Mouse (Mus musculus) spleen, adult 18-20 months (tissue): ENCODE results near the gene Tmem108.

Source experiments
- DNase-seq, 2 experiments: peaks; one replicate each; pipeline ENCODE4 v3.0.0; 2022; ENCODE audit warnings: mixed read lengths in 2 of 2

The Tmem108 gene

DNA sequence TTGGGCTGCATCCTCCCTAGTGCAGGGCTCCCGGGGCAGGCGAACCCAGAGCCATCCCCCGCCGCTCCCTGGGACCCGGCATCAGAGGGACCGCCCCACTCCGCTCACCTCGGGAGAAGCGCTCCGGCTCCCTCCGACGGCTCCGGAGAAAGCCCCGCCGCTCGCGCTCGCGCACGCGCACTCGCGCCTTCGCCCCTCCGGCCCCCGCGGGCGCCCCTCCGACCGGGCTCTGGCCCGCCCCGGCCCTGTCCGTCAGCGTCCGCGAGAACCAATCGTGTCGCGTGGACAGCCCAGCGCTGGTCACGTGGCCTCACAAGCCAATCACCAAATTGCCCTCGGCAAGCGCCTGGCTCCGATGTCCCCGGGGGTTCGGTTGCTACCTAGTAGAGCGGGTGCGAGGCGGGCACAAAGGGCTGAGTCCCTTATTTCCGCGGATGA is at the start of gene Tmem108:
TSS of gene Tmem108 (minus strand) at position 191 of the 438 bp plus-strand sequence.
- DNase-seq: peak; percentile 69 to 71

DNA sequence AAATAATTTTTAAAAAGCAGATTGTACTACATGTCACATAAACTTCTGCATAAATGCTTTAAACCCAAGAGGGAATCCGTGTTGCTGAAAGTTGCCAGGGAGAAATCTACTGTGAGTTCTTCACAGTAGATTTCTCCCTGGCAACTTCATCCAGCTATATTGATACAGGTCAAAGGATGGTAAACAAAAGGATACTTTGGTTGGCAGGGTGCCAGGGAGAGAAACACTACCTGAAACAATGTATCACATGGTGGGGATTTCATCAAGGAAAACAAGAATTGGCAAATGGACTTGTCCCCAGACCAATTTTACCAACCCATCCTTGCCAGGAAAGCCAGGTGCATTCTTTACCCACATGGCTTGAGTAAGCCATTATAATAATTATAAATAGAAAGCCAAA is 27.4 kb upstream of the Tmem108 start:
- no peak for DNase-seq

GRCm38 (mm10) chr9:103784156-103784555 is 22.5 kb upstream of the Tmem108 start:
- no peak for DNase-seq

- no peak for DNase-seq
Observed at GRCm38 (mm10) chr9:103783276-103783675, 21.6 kb upstream of the Tmem108 start.

GRCm38 (mm10) chr9:103782306-103782705 is 20.7 kb upstream of the Tmem108 start:
- DNase-seq: no peak

GRCm38 (mm10) chr9:103781407-103781806 is 19.8 kb upstream of the Tmem108 start:
- no peak for DNase-seq

DNA sequence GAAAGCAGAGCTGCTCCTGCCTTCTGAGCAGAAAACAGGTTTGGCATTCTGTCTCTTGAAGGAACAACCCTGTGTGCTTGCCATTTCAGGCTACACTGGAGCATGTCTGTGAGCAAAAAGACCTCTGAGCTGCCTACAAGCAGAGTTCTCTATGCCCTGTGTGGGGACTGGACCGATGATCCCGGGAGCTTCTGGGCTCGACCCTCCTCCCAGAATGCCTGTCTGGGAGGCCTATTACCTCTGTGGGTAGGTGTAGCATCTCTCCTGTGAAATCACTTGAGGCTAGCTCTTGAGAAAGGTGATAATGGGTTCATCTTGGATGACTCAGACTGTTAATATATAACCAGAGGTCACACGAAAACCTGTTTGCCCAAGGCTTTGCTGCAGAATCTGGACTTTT is 19.0 kb upstream of the Tmem108 start:
- no peak for DNase-seq

- DNase-seq: no peak
Observed at GRCm38 (mm10) chr9:103778185-103778584, 16.5 kb upstream of the Tmem108 start.

DNA sequence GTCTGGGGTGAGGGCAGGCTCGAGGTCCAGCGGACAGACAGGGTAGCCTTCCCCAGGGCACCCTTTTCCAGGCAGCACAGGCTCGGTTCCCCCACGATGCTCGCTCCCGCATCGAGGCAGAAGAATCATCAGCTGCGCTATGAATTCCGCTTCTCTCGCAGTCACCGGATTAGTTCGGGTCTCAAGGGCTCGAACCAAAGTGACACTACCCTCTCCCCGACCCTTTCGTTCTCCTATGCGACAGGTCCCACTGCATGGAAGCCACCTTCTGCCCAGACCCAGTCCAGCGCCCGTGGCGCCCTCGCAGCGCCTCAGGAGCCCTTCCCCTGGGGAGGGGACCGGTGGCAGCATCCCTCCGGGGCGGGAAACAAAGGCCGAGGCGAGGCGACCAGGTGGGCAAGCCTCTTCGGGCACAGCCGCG is 476 bp downstream of the Tmem108 start:
- no peak for DNase-seq

DNA sequence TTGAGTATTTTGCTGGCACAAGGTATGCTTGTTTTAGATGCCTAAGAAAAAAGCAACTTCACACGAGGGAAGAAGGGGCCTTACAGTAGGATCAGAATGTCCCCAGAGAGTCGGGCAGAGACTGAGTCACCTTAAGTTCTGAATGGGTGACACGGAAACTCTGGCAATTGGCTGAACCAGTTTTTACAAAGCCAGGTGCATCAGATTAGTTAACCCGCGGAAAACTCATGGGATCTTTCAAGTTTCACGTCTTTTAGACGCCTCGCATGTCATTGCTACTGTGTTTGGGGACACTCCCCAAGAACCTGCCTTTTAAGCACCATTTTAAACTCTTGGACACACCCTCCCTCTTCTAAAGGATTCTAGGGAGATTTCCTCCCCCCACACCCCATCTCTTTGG is 1.3 kb downstream of the Tmem108 start:
- DNase-seq: no peak

GRCm38 (mm10) chr9:103759829-103760228 is 1.8 kb downstream of the Tmem108 start:
- DNase-seq: no peak

- peak; percentile 25 to 68 for DNase-seq
Observed at GRCm38 (mm10) chr9:103758930-103759695, 2.5 kb downstream of the Tmem108 start.

DNA sequence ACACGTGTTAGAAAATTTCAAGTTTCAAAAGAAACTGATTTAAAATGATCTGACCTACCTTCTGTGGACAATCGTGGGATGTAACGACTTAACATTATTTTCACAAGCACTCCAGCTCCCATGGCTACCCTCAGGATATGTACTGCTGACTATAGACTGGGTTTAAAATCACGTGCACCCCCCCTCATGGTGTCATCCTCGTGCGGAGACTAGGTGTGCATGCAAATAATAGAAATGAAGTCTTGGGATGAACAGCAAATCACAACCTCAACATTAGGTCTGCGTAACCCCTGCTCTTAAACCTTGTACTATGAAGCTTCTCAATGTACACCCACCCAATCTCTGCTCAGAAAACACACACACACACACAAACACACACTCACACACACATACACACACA is 3.4 kb downstream of the Tmem108 start:
- DNase-seq: no peak

DNA sequence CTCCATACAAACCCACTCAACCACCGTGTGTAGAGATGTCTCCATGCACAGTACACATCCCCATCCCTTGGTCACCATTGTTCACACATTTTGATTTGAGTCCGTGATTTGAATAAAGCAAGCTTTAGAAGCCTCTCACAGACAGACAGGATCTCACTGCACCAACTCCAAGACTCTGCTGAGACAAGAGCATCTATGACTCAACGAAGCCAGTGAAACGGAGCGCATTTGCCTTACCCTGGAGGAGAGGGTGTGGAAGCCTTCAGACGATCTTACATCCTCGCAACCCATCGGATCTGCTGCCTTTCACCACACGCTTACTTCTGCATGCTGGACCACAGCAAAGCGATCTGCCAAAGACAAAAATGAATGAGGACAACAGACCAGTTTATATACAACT is 9.0 kb downstream of the Tmem108 start:
- no peak for DNase-seq

DNA sequence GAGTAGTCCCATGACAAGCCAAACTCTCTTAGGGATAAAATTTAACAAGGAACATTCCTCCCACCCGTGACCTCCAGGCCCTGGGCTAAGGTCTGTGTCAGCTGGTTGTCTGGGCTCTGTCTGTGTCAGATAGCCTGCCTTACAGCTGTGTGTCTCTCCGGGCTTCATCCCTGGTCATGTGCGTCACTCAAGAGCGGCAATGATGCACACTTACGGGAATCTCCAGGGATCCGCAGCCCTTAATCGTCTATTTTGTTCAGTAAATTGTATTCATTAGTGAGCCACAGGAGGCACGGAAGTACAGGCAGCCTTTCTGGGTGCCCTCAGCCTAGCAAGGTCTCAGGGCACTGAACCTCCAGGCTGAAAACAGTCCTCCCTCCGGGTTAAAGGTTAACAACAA is 10.1 kb downstream of the Tmem108 start:
- DNase-seq: no peak

DNA sequence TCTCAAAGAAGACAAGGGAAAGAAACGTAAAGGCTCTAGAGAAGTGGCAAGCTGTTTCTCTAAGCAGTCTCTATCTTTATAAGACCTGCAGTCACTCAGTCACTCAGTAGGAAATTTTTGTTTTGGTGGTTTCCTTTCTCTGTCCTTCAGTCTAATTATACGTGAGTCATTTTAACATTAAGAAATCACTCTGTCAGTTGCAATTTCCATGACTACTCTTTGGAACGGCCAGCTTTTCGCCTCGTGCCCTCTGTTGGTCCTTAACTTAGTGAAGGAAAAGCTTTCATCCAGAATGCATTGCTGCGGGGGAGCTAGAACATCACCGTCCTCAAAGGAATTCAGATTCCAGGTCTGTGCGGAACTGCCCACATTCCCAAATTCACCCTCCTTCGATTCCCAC is 11.1 kb downstream of the Tmem108 start:
- no peak for DNase-seq

GRCm38 (mm10) chr9:103746598-103746997 is 15.0 kb downstream of the Tmem108 start:
- no peak for DNase-seq

DNA sequence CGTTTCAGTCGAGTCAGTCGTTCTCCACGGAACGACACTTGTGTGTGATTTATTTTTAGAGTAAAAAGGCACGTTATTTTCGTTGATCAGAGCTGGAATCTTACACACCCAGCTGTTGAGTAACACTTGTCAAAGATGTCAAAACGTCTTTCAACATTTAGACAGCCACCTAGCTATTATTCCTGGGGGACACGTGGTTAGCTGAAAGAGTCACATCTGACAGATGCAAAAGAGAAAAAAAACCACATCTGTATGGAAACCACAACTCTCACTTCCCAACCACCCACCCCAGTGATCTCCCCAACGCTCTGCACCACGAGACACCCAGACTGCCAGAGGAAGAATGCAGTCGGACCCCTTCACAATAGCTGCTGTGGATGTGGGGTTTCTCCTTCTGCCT is 21.5 kb downstream of the Tmem108 start:
- DNase-seq: no peak

DNA sequence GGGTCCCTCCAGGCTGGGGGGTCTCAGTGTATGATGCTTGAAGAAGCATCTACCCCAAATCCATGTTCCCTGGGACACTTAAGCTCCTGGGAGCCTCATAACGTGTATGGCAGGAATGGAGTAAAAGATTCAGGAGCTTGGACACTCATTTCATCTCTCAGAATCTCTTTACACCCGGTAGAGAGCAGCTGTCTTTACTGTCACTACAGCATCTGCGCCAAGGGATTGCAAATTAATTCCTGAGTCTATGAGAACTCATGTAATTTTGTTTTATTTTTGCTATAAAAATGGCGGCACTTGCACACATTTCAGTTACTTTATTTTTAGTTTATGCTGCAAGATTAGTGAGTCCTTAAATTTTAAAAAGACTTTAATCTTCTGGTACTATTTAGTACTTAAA is 22.6 kb downstream of the Tmem108 start:
- DNase-seq: no peak

DNA sequence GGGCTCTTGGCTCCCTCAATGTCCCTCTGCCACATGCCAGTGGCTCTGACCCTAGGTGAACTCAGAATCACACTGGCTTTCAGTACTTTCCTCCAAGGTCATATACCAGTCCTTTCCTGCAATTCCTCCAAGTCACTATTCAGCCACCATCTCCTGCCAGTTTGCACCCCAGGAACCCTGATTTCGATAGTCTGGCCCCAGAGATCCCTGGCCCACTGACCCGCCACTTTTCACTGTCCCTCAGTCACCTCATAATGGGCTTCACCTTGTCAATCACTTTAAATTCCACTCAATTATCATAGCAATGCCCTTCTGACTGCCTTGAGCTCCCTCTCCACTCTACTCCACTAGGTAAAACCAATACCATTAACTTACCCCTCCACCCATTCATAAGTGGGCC is 31.9 kb downstream of the Tmem108 start:
- DNase-seq: no peak

- DNase-seq: no peak
Observed at GRCm38 (mm10) chr9:103726751-103727462, 34.7 kb downstream of the Tmem108 start.

DNA sequence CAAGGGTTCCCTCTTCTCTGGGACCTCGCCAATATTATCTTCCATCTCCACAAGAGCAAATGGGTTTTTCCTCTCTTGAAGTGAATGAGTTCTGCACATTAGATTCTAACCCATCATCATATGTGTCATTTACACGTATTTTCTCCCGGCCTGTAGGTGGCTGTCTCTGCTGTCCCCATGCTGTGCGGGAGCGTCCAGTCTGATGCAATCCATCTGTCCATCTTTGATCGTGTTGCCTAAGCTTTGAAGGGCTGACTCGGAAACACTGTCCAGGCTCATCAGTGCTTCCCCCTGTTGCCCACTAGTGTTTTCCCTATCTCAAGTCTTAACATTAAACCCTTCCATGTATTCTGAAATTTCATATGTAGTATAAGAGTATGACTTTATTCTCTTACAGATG is 36.1 kb downstream of the Tmem108 start:
- no peak for DNase-seq

DNA sequence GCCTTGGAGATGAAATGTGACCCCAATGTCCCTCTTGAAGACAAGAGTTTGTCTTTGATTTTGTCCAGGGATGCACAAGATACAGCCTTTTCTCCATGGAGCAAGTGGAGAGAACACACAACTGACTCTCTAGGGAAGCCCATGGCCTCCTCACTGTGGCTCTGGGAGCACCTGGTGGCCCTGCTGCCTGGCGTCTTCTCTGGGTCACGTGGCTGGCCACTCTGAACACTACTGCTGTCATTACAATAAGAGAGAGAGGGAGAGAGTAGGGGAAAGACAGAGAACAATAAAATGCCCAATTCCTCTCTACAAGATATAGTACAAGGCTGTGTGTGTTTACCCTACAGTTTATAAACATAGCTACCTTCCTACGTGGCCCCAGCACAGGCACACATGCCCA is 40.2 kb downstream of the Tmem108 start:
- no peak for DNase-seq

DNA sequence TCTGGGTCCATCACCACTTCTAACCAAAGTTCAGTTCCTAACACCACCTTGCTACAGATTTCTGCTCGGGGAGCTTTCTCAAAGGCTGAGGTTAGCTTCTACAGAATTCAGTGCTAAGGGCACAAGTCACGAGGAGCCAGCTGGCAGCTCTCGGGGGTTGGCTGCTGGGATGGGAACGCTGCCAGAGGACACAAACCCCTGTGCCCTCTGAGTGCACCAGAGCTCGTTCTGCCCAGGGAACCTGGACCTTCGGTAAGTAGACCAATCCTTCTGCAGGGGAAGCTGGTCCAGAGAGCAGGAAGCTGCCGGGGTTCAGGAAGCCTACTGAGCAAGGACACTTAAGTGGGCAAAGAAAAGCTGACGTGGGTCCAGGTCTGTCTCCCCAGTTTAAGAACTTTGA is 40.6 kb downstream of the Tmem108 start:
- no peak for DNase-seq
